10 mouse cellular contexts compared by ENCODE assay signal in genomic region chr1:118983389-118983788, GRCm38 (mm10).
A peak's percentile ranks its signal among the peaks of the same experiment; 100 is the strongest.
DNase-seq lines count a peak whose midpoint lies in the region; ATAC-seq and TF ChIP-seq lines count a peak whose summit lies in the region.
"Had no signal": no experiment of that assay in that cellular context is flagged by ENCODE, and none has a peak within 500 bp of the region (broad histone marks: within the 10 kb centered on the region; RNA-seq: fewer than 3 reads in every experiment).

No protein-coding gene starts in this region.

- H3K4me3 ChIP-seq in gastrocnemius, adult 2 months = no peak overlapping the region
- H3K4me3 ChIP-seq in midbrain, embryonic 10.5 days = no peak overlapping the region
- no peak overlapping the region for H3K4me3 ChIP-seq in midbrain, embryonic 11.5 days (ENCODE audit: low read depth, low read length)
- H3K4me3 ChIP-seq in intestine, embryonic 16.5 days (ENCODE audit: low read length) = no peak overlapping the region
- no peak overlapping the region for H3K4me3 ChIP-seq in stomach, postnatal 0 days (ENCODE audit: low read depth, low read length)
- H3K4me3 ChIP-seq: liver, embryonic 15.5 days had no signal

- 33% methylated on average over 2 of the region's 2 CpGs for WGBS in midbrain, embryonic 10.5 days
- 39% methylated on average over 2 of the region's 2 CpGs for WGBS in midbrain, embryonic 11.5 days
- WGBS in intestine, embryonic 16.5 days = 31% methylated on average over 2 of the region's 2 CpGs
- 59% methylated on average over 2 of the region's 2 CpGs for WGBS in stomach, postnatal 0 days

- no peak for DNase-seq in gastrocnemius, adult 2 months
- DNase-seq in gastrocnemius, postnatal 10 days = no peak
- DNase-seq in midbrain, embryonic 10.5 days (ENCODE audit: low spot score) = no peak
- DNase-seq in midbrain, embryonic 11.5 days (ENCODE audit: low spot score, missing footprints) = no peak
- no peak for DNase-seq in stomach, postnatal 0 days (ENCODE audit: low spot score)
- DNase-seq in layer of hippocampus, adult 11-12 months (ENCODE audit: low spot score) = no peak
- no peak for DNase-seq in left cerebral cortex, postnatal 4 days
- DNase-seq: cerebellum, postnatal 25 days had no signal

- peaks cover 37% of the 10 kb centered on the region for H3K4me1 ChIP-seq in midbrain, embryonic 10.5 days
- peaks cover 27% of the 10 kb centered on the region for H3K4me1 ChIP-seq in midbrain, embryonic 11.5 days (ENCODE audit: control insufficient read depth, insufficient read depth, low read length)
- peaks cover 40% of the 10 kb centered on the region for H3K4me1 ChIP-seq in intestine, embryonic 16.5 days (ENCODE audit: control insufficient read depth, insufficient read depth, low read length)
- peaks cover 5% of the 10 kb centered on the region; the same call in 1 of the 2 replicates for H3K4me1 ChIP-seq in stomach, postnatal 0 days (replicated peaks; ENCODE audit: control insufficient read depth, insufficient read depth)
- H3K4me1 ChIP-seq: liver, embryonic 15.5 days had no signal

- H3K27ac ChIP-seq in gastrocnemius, adult 2 months = peak overlapping the region; percentile 52; the same call in 1 of the 2 replicates
- peak overlapping the region; percentile 64 for H3K27ac ChIP-seq in midbrain, embryonic 10.5 days (replicated peaks)
- no peak overlapping the region; the same call in 1 of the 2 replicates for H3K27ac ChIP-seq in midbrain, embryonic 11.5 days (ENCODE audit: low read depth, low read length)
- H3K27ac ChIP-seq in intestine, embryonic 16.5 days (ENCODE audit: low read length) = peak overlapping the region; percentile 91
- peak overlapping the region; percentile 88 for H3K27ac ChIP-seq in stomach, postnatal 0 days (replicated peaks)
- H3K27ac ChIP-seq: liver, embryonic 15.5 days had no signal

- TF ChIP-seq CTCF in gastrocnemius, adult 2 months (IDR thresholded peaks at IDR 0.05) = no peak
- no peak for TF ChIP-seq CTCF in stomach, postnatal 0 days (IDR thresholded peaks at IDR 0.05; ENCODE audit: low read depth)

- no peaks in the 10 kb centered on the region for H3K27me3 ChIP-seq in midbrain, embryonic 10.5 days (ENCODE audit: low read depth, poor library complexity, severe bottlenecking)
- no peaks in the 10 kb centered on the region for H3K27me3 ChIP-seq in midbrain, embryonic 11.5 days (ENCODE audit: control insufficient read depth, insufficient read depth, low read length)
- no peaks in the 10 kb centered on the region for H3K27me3 ChIP-seq in intestine, embryonic 16.5 days (replicated peaks; ENCODE audit: control insufficient read depth, insufficient read depth, low read length)
- H3K27me3 ChIP-seq in stomach, postnatal 0 days (ENCODE audit: control insufficient read depth, insufficient read depth, low read length) = no peaks in the 10 kb centered on the region
- H3K27me3 ChIP-seq: liver, embryonic 15.5 days had no signal

- no peak for ATAC-seq in midbrain, embryonic 11.5 days (ENCODE audit: low FRiP score)
- ATAC-seq in intestine, embryonic 16.5 days = no peak
- ATAC-seq in stomach, postnatal 0 days (ENCODE audit: low FRiP score, low TSS enrichment) = no peak

- TF ChIP-seq EP300 in stomach, postnatal 0 days (optimal IDR thresholded peaks at IDR 0.05) = no peak

- H3K4me2 ChIP-seq in midbrain, embryonic 11.5 days = no peak overlapping the region
- H3K4me2 ChIP-seq in intestine, embryonic 16.5 days (ENCODE audit: low read depth, low read length) = no peak overlapping the region; the same call in 1 of the 2 replicates
- H3K4me2 ChIP-seq in stomach, postnatal 0 days (replicated peaks; ENCODE audit: low read depth) = no peak overlapping the region
- H3K4me2 ChIP-seq: liver, embryonic 15.5 days had no signal

- peaks cover 37% of the 10 kb centered on the region for H3K36me3 ChIP-seq in midbrain, embryonic 10.5 days
- H3K36me3 ChIP-seq in midbrain, embryonic 11.5 days (ENCODE audit: control insufficient read depth, insufficient read depth, low read length) = no peaks in the 10 kb centered on the region
- H3K36me3 ChIP-seq in intestine, embryonic 16.5 days (ENCODE audit: control insufficient read depth, insufficient read depth, low read length) = no peaks in the 10 kb centered on the region
- H3K36me3 ChIP-seq in stomach, postnatal 0 days (ENCODE audit: control insufficient read depth, insufficient read depth, low read length) = no peaks in the 10 kb centered on the region
- H3K36me3 ChIP-seq: liver, embryonic 15.5 days had no signal

- H3K9me3 ChIP-seq in midbrain, embryonic 10.5 days (replicated peaks) = no peaks in the 10 kb centered on the region
- no peaks in the 10 kb centered on the region for H3K9me3 ChIP-seq in midbrain, embryonic 11.5 days (ENCODE audit: control insufficient read depth, low read length)
- H3K9me3 ChIP-seq in intestine, embryonic 16.5 days (ENCODE audit: control insufficient read depth, low read length) = no peaks in the 10 kb centered on the region
- no peaks in the 10 kb centered on the region for H3K9me3 ChIP-seq in stomach, postnatal 0 days (ENCODE audit: control insufficient read depth, low read length)
- H3K9me3 ChIP-seq: liver, embryonic 15.5 days had no signal

- no peak overlapping the region; the same call in 1 of the 2 replicates for H3K9ac ChIP-seq in midbrain, embryonic 11.5 days (ENCODE audit: low read length)
- 0 out of 2 replicates have a peak overlapping the region, but pooled peaks have one; percentile 25 for H3K9ac ChIP-seq in intestine, embryonic 16.5 days (ENCODE audit: low read depth, low read length)
- no peak overlapping the region for H3K9ac ChIP-seq in stomach, postnatal 0 days (ENCODE audit: low read length)
- H3K9ac ChIP-seq: liver, embryonic 15.5 days had no signal

- intact Hi-C loops in gastrocnemius, adult 2 months (cut with DNase I) = loop anchor here (5.0 kb wide), 1 partner anchor 69 kb away; the partner anchor contains the start of gene Gli2
- intact Hi-C loops in left cerebral cortex, postnatal 4 days (cut with DNase I) = no loop called here
